Mouse (Mus musculus): ENCODE results near the gene Lrrc8c. TPM values are rescaled to one million over a fixed set of nuclear protein-coding genes. Genes with fewer than 3 reads are reported as not detected.

The Lrrc8c gene
- polyA plus RNA-seq, 1 experiment from 2014 or later, result 11.7 TPM

DNA sequence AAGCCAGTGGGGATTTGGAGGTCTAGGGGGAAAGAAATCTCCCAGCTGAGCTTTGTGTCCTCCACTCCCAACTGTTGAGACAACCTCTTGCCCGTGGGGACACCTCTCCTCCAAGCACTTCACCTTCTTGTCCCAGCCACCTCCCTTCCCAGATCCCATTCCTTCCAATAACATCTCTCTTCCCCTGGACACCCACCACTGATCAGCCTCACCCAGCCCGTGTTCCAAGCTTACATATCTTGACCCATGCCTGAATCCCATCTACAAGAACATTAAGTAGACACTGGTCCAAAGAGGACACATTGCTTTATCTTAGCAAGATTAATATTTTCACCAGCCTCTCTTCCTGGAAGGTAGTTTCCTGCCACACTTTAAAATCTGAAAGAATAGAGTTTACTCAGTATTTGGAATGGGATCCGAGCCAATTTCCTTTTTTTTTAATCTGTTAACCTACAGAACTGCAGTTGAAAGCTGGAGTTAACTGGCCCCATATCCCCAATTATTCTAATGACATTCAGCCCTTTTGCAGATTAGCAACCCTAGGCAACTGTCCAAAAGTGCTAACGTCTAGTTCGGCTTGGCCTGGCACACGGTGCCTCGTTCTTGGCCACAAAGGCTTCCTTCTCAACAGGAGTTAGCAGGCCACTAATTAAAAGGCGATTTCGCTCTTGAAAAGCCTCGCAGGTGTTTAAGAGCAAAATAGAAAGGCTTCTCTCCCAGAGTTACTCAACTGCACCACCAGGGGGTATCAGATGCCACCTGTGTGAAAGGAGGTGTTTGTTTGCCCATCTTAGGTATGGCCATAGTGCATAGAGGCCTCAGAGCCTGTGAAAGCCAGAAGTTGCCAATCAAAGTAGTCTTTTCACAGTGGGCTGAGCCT, 26.6 kb upstream of the Lrrc8c start:
- WGBS, result 36% methylated on average over 10 of the region's 10 CpGs
- H3K27me3 ChIP-seq, result 0 out of 2 replicates have a peak, but pooled peaks cover 11% of the 10 kb centered on the region

DNA sequence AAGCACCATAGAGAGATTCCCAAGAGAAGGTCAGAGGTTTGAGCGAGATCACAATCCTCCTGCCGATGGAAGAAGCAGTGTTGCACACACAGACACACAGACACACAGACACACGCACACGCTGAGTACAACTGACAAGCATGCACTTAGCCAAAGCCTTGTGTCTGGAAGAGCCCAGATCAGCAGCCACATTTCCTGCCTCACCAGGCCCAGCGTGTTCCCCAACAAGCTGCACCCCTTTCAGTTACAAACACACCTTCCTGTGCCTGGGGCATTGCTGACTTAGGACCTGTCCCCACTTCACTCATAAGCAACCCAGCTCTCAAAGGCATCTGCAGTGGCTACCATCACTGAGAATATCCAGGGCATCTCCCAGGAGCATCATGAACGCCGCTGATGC, 25.8 kb upstream of the Lrrc8c start:
- 0 out of 2 replicates have a peak, but pooled peaks cover 11% of the 10 kb centered on the region for H3K27me3 ChIP-seq
- no peaks in the 10 kb centered on the region for H3K9me3 ChIP-seq
- 90% methylated on average over 7 of the region's 7 CpGs for WGBS
- 0 out of 2 replicates have a peak, but pooled peaks have one; percentile 2 for ATAC-seq (ENCODE audit: insufficient number of reproducible peaks, insufficient read depth, low FRiP score, low TSS enrichment, low read depth)
- H3K9ac ChIP-seq (replicated peaks), result no peak overlapping the region
- peak overlapping the region; percentile 46; the same call in 1 of the 2 replicates for H3K27ac ChIP-seq
- no peak overlapping the region for H3K4me2 ChIP-seq
- no peak overlapping the region for H3K4me3 ChIP-seq (replicated peaks)
- H3K36me3 ChIP-seq, result no peaks in the 10 kb centered on the region
- H3K4me1 ChIP-seq (replicated peaks), result peaks cover 44% of the 10 kb centered on the region

More for the DNA sequence above, 26.6 kb upstream of the Lrrc8c start:
- peak; percentile 54; the same call in 1 of the 2 replicates for ATAC-seq (ENCODE audit: insufficient number of reproducible peaks, insufficient read depth, low FRiP score, low TSS enrichment, low read depth)
- H3K4me3 ChIP-seq (replicated peaks), result no peak overlapping the region
- peaks cover 37% of the 10 kb centered on the region for H3K4me1 ChIP-seq (replicated peaks)
- no peak overlapping the region for H3K9ac ChIP-seq (replicated peaks)
- H3K9me3 ChIP-seq, result no peaks in the 10 kb centered on the region
- no peak overlapping the region for H3K4me2 ChIP-seq
- peak overlapping the region; percentile 46; the same call in 1 of the 2 replicates for H3K27ac ChIP-seq
- no peaks in the 10 kb centered on the region for H3K36me3 ChIP-seq

DNA sequence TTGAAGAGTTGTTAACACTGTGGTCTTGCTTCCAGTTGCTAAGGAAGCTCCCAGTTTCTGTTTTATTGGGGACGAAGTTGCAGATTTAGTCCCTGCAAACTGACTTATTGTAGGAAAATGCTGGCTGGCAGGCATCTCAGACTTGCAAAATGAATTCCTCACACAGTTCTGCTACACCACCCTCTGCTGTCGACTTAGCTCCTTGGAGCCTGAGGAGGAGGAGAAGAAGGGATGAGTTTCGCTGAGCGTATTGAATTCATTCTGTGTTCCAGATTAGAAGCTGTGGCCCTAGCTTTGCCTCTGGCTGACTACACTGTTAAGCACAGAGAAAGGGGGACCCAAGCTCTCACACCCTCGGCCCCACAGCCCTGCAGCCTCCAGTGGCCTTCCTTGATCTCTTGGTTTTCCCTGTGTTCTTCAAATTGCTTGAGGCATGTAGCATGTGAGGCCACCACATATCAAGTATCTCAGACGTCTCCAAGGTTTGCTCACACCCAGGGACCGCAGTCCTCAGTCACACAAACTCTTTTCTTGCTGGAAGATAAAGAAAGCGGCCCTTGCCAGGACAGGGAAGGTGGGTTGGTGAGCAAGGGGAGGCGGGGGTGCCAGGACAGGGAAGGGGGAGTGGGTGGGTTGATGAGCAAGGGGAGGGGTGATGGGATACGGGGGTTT, 24.8 kb upstream of the Lrrc8c start:
- ATAC-seq (ENCODE audit: insufficient number of reproducible peaks, insufficient read depth, low FRiP score, low TSS enrichment, low read depth), result no peak
- 44% methylated on average over 10 of the region's 10 CpGs for WGBS
- Histone ChIP-seq H3K27ac (no peak overlapping the region), H3K4me1 (replicated peaks) (peaks cover 51% of the 10 kb centered on the region), H3K4me3 (replicated peaks) (no peak overlapping the region), H3K4me2 (peak overlapping the region; percentile 57), H3K36me3 (no peaks in the 10 kb centered on the region), H3K27me3 (0 out of 2 replicates have a peak, but pooled peaks cover 11% of the 10 kb centered on the region), H3K9me3 (no peaks in the 10 kb centered on the region), H3K9ac (replicated peaks) (no peak overlapping the region)

DNA sequence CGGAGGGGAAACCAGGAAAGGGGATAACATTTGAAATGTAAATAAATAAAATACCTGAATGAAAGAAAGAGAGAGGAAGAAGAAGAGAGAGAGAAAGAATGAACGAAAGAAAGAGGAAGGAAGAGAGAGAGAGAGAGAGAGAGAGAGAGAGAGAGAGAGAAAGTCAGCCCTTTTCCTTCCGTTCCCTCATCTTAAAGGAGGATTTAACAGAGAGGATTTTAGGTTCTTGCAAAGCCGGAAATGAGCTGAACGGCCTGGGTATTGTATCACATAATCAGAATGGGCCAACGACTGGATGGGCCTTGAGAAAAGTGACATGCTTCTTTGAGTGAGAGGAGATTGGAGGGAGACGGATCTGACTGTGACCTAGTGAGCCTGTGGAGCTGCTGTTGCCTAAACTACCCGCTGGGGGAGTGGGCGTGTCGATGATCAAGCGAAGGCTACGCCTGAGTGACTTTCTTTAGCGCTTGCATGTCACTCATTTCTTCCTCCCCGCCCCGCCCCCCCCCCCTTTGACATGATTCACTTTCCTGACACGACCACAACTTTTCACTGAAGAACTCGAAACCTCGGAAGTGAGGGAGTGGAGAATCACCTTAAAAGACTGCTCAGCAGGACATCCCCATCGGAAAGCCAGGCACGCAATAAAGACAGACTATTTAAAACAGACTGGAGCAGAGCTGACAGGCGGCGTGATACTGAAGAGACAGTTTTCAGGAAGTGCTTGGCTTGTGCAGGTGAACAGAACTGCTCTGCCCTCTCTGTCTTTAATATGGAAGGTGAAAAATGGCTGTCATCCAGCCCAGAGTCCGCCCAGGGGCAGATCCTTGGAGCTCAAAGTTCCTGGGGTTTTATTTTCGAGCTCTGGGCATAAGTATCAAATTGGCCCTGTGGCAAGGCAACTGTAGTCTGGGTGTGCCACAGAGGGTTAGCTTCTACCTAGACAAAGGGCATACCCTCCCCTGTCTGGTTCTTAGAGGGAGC, 24.0 kb upstream of the Lrrc8c start:
- H3K4me1 ChIP-seq (replicated peaks), result peaks cover 54% of the 10 kb centered on the region
- H3K4me3 ChIP-seq (replicated peaks), result peak overlapping the region; percentile 24
- no peak overlapping the region for H3K27ac ChIP-seq
- WGBS, result 8% methylated on average over 24 of the region's 24 CpGs
- peak overlapping the region; percentile 57 for H3K4me2 ChIP-seq
- no peaks in the 10 kb centered on the region for H3K36me3 ChIP-seq
- 0 out of 2 replicates have a peak, but pooled peaks cover 11% of the 10 kb centered on the region for H3K27me3 ChIP-seq
- H3K9me3 ChIP-seq, result no peaks in the 10 kb centered on the region
- H3K9ac ChIP-seq (replicated peaks), result peak overlapping the region; percentile 27; the same call in 1 of the 2 replicates
- ATAC-seq (ENCODE audit: insufficient number of reproducible peaks, insufficient read depth, low FRiP score, low TSS enrichment, low read depth), result no peak

DNA sequence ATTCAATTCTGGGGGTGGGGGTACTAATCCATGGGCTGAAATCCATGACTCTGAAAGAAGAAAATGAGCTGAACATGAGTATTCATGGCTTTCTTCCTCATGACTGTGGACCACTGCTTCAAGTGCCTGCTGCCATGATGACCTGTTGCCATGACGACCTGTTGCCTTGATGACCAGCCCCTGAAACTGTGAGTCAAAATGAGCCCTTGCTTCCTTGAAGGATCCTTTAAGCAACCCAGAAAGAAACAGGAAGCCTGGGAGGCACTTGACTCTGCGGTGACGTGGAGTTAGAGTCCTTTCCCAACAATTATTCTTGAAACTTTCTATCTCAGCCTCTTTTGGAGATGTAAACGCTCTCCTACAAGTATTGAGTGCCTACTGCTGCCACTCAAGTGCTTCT, 23.1 kb upstream of the Lrrc8c start:
- no peak overlapping the region for H3K4me3 ChIP-seq (replicated peaks)
- H3K27ac ChIP-seq, result no peak overlapping the region
- WGBS, result 89% methylated on average over 4 of the region's 4 CpGs
- H3K4me2 ChIP-seq, result no peak overlapping the region
- 0 out of 2 replicates have a peak, but pooled peaks cover 11% of the 10 kb centered on the region for H3K27me3 ChIP-seq
- H3K36me3 ChIP-seq, result no peaks in the 10 kb centered on the region
- H3K9me3 ChIP-seq, result no peaks in the 10 kb centered on the region
- H3K4me1 ChIP-seq (replicated peaks), result peaks cover 59% of the 10 kb centered on the region
- H3K9ac ChIP-seq (replicated peaks), result no peak overlapping the region
- ATAC-seq (ENCODE audit: insufficient number of reproducible peaks, insufficient read depth, low FRiP score, low TSS enrichment, low read depth), result no peak

DNA sequence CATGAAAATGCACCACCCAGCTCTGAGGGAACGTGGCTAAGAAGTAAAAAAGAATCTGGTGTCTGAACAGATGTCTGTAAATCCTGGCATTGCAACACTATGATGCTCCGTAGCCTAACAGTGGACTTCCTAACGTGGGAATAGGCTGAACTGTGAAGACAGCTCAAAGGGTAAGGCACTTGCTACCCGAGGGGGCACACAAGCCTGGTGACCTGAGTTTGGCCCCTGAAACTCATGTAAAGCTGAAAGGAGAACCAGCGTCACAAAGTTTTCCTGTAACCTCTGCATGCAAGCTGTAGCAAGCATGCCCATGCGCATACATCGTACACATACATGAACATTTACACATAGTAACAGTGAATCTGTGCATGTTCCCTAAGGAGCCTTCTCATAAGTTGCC, 22.6 kb upstream of the Lrrc8c start:
- no peak for ATAC-seq (ENCODE audit: insufficient number of reproducible peaks, insufficient read depth, low FRiP score, low TSS enrichment, low read depth)
- peaks cover 59% of the 10 kb centered on the region for H3K4me1 ChIP-seq (replicated peaks)
- H3K36me3 ChIP-seq, result no peaks in the 10 kb centered on the region
- H3K9ac ChIP-seq (replicated peaks), result no peak overlapping the region
- 0 out of 2 replicates have a peak, but pooled peaks cover 11% of the 10 kb centered on the region for H3K27me3 ChIP-seq
- no peaks in the 10 kb centered on the region for H3K9me3 ChIP-seq
- H3K27ac ChIP-seq, result no peak overlapping the region
- H3K4me2 ChIP-seq, result no peak overlapping the region
- WGBS, result 85% methylated on average over 7 of the region's 7 CpGs
- no peak overlapping the region for H3K4me3 ChIP-seq (replicated peaks)

DNA sequence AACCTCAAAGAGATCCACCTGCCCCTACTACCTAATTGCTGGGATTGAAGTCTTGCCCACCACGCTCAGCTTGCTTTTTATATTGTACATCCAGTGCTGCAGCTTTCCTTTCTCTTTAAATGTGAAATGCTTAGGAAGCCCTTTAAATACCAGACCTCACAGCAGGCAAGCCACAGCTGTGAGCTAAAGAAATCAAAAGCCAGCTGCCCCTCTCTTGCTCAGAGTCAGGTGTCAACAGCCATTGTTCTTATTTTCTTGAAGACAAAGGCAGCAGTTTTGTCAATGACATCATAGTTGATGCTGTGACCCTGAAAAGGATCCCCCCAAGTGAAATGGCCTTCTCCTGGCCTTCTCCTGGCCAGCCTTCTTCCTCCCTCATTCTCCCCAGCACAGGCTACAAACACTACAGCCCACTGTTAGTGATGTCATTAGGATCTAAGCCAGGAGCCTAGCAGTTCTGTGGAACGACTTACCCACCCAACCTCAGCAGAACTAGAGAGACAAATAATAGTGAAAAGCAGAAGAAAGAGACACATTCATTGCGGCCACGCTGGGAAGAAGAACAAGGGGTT, 20.7 kb upstream of the Lrrc8c start:
- H3K9ac ChIP-seq (replicated peaks), result no peak overlapping the region
- 51% methylated on average over 4 of the region's 4 CpGs for WGBS
- 0 out of 2 replicates have a peak, but pooled peaks cover 11% of the 10 kb centered on the region for H3K27me3 ChIP-seq
- peaks cover 7% of the 10 kb centered on the region; the same call in 1 of the 2 replicates for H3K9me3 ChIP-seq
- H3K4me2 ChIP-seq, result no peak overlapping the region
- H3K36me3 ChIP-seq, result no peaks in the 10 kb centered on the region
- no peak overlapping the region for H3K4me3 ChIP-seq (replicated peaks)
- H3K4me1 ChIP-seq (replicated peaks), result peaks cover 41% of the 10 kb centered on the region
- peak overlapping the region; percentile 74 for H3K27ac ChIP-seq
- ATAC-seq (ENCODE audit: insufficient number of reproducible peaks, insufficient read depth, low FRiP score, low TSS enrichment, low read depth), result peak; percentile 38; the same call in 1 of the 2 replicates

DNA sequence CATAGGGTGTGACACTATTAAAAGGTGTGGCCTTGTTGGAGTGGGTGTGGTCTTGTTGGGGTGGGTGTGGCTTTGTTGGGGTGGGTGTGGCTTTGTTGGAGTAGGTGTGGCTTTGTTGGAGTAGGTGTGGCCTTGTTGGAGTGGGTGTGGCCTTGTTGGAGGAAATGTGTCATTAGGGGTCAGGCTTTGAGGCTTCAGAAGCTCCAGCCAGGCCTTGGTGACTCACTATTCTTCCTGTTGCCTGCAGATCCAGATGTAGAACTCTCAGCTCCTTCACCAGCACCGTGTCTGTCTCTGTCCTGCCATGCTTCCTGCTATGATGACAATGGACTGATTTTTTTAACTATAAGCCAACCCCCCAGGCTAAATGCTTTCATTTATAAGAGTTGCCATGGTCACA, 19.8 kb upstream of the Lrrc8c start:
- WGBS, result 91% methylated on average over 1 of the region's 1 CpGs
- 0 out of 2 replicates have a peak, but pooled peaks cover 11% of the 10 kb centered on the region for H3K27me3 ChIP-seq
- peaks cover 37% of the 10 kb centered on the region for H3K4me1 ChIP-seq (replicated peaks)

DNA sequence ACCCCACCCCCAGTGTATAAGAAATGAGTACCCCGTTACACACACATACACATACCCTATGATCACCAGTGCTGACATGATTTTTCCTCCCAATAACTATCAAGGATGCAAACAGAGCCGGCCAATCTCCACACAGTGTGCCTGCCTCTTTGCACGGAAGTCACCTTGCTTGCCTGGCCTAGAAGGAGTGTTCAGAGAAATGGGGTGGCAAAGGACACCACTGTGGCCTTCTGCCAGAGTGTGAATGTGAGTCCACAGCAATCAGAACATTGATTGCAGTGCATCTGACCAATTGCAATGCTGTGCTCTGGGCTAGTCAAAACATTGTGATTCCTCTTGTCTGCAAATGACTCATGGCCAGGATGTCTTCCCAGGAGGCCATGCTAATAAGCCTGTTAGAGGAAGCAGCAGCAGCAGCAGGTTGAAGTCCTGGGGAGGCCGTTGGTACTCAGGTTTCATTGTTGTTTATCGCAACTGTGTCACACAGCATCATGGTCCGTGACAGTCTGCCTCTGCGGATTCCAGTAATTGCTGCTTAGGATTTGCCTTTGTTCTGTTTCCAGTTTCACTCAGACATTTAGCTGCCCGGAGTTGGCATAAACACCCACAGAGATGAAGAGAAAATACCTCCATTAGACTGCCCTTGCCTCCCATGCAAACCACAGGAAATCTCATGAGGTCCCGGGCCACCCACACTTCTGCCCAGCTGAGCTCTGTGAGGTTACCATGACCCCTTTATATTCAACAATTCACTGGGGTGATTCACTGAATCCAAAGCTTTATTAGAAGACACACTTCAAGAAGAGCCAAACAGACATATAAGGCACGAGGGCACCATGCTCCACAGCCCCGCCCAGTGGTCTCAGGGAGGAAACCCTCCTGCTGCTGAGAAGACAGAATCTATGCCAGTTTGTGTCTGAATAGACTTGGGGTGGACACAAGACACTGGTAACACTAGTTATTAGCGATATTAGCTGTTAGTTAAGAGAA, 18.8 kb upstream of the Lrrc8c start:
- 0 out of 2 replicates have a peak, but pooled peaks cover 10% of the 10 kb centered on the region for H3K27me3 ChIP-seq
- H3K36me3 ChIP-seq, result no peaks in the 10 kb centered on the region
- no peak overlapping the region for H3K9ac ChIP-seq (replicated peaks)
- no peak for ATAC-seq (ENCODE audit: insufficient number of reproducible peaks, insufficient read depth, low FRiP score, low TSS enrichment, low read depth)
- H3K27ac ChIP-seq, result no peak overlapping the region
- peaks cover 28% of the 10 kb centered on the region for H3K4me1 ChIP-seq (replicated peaks)
- no peak overlapping the region for H3K4me3 ChIP-seq (replicated peaks)
- peaks cover 10% of the 10 kb centered on the region; the same call in 1 of the 2 replicates for H3K9me3 ChIP-seq
- 42% methylated on average over 12 of the region's 12 CpGs for WGBS
- H3K4me2 ChIP-seq, result no peak overlapping the region

More for the DNA sequence above, 19.8 kb upstream of the Lrrc8c start:
- H3K4me2 ChIP-seq, result no peak overlapping the region
- peaks cover 10% of the 10 kb centered on the region; the same call in 1 of the 2 replicates for H3K9me3 ChIP-seq
- H3K27ac ChIP-seq, result no peak overlapping the region
- H3K36me3 ChIP-seq, result no peaks in the 10 kb centered on the region
- H3K4me3 ChIP-seq (replicated peaks), result no peak overlapping the region
- no peak overlapping the region for H3K9ac ChIP-seq (replicated peaks)
- no peak for ATAC-seq (ENCODE audit: insufficient number of reproducible peaks, insufficient read depth, low FRiP score, low TSS enrichment, low read depth)

All from limb, embryonic 12.5 days (tissue).